Mouse (Mus musculus) thymus, adult 2 months (tissue): ENCODE measurements around the gene Klf1.

Experiments used
- CTCF ChIP-seq: fragments of 200-500 bp; IDR thresholded peaks from 2 replicates; pipeline ENCODE4 v1.5.1; 2012; ENCODE audit warnings: mild to moderate bottlenecking, control low read depth, low read length, moderate library complexity, borderline replicate concordance; ENCODE audit not compliant: control insufficient read depth, poor library complexity, insufficient read depth; ENCODE audit errors: extremely low read depth
- POLR2A ChIP-seq: fragments of 200-500 bp; IDR thresholded peaks from 2 replicates; pipeline ENCODE4 v1.6.1; 2012; ENCODE audit warnings: mild to moderate bottlenecking, low read length, control low read depth, moderate library complexity; ENCODE audit not compliant: control insufficient read depth, poor library complexity, insufficient read depth; ENCODE audit errors: extremely low read depth

GRCm38 (mm10) chr8:84888280-84888679 is 13.4 kb upstream of the Klf1 start:
- TF ChIP-seq POLR2A (no peak), CTCF (no peak)
